Mouse (Mus musculus): ENCODE results near the gene Arpc1b.
"Not testable (repeated sequence)": the region's sequence is repeated elsewhere in the genome, so short reads cannot be mapped to it uniquely, and the experiment has no call there.

Gene Arpc1b

DNA sequence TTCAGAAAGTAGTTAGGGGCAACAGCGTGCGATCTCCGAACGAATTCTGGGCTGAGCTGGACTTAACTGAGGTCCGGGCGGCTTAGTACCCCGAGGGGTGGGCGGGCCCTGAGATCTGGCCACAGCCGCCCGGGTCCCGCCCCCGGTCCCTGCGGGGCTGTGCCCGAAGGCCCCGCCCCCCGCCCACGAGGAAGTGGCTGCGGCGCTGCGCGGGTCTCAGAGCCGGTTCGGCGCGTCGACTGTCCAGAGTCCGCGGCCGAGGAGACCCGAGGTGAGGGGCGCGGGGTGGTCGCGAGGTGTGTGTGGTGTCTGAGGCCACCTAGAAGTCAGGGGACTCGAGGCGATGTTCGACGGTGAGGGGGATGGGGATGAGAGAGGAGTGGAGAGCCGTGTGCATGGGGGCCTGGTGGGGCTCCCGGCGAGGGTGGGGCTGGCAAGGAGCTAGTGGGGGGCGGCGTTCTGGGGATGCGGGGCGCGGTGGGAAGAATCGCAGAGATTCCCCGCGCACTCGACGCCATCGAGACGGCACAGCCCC is at the start of gene Arpc1b:
Gene Arpc1b (plus strand): TSS at position 145 of the 535 bp plus-strand sequence.
- ATAC-seq (ENCODE audit: low TSS enrichment) = no peak

DNA sequence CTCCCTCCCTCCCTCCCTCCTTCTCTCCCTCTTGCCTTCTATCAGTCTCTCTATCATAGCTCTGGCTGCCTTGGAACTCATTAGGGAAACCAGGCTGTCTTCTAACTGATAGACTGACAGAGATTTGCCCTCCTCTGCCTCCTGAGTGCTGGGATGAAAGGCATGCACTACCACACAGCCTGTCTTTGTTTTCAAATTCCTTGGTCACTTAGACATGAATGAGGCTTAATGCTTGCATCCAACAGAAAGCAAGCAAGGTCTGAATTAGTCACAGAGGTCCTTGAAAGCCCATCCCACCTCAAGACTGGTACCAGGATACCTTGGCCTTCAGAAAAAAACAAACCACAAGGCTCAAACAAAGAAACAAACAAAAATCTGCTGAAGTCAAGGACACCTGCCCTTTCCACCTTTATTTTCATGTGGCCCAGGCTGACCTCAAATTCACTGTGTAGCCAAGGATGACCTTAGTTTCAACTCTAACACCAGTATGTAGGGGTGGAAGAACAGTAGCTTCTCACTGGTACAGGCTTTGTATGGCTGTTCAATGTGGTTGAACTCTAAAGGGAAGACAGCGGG is 49.2 kb upstream of the Arpc1b start:
- no peak for ATAC-seq (ENCODE audit: low TSS enrichment)

DNA sequence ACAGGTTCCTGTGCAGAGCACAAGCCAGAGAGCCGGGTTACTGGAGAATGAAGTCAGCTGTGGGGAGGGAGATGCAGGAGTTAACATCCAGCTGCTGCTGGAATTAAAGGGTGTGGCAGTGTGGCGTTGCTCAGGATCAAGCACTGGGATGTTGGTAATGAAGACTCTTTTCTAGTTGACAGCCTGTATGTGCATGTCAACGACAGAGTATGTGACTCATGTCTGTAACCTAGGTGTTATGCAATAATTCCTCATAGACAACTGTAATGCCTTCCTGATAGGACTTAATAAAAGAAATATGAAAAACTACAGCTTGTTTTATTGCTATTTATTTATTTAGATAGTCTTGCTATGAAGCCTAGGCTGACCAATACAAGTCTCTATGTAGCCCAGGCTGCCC is 45.2 kb upstream of the Arpc1b start:
- ATAC-seq (ENCODE audit: low TSS enrichment) = no peak

DNA sequence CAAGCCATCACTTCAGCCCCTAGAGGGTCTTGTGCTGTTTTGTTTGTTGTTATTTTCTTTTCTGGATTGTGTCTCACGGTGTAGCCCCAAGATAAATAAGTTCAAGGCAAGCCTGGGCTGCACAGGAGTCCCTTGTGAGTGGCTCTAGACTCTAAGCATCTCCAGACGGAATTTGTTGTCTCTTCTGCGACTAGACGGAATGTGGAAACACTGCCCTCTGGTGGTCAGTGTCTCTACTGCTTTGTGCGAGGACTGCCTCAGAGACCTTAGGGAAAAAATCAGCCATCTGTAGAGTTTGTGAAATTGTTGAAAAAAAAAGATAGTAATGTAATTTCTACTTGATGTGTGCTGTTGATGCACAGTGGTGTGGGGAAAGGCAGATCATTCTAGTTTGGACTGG is 44.3 kb upstream of the Arpc1b start:
- ATAC-seq (ENCODE audit: low TSS enrichment) = peak; percentile 87

DNA sequence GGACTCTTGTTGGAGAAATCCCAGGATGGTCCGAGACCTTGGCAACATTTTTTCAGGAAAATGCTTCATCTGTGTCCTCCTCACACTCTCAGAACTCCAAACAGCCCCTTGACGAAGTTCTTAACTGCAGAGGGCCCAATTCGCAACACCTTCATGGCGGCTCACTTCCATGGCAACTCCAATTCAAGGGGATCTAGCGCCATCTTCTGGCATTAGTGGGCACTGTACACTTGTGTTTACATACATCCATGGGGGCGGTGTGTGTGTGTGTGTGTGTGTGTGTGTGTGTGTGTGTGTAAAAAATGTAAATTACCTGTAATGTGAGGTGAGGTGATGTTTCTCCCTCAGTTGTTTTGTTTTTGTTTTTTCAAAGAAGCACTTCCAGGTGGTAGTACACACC is 42.7 kb upstream of the Arpc1b start:
- no peak for ATAC-seq (ENCODE audit: low TSS enrichment)

DNA sequence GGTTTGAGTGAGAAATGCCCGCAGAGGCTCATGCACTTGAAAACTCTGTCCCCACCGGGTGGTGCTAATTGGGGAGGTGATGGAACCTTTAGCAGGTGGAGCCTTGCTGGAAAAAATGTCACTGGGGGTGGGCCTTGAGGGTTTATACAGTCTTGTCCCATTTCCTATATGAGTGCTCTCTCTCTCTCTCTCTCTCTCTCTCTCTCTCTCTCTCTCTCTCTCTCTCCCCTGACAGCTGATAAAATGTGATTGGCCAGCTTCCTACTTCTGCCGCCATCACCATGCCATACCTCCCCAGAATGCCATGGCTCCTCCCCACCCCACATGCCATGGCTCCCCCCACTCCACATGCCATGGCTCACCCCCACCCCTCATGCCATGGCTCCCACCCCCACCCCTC is 38.9 kb upstream of the Arpc1b start:
- no peak for ATAC-seq (ENCODE audit: low TSS enrichment)

DNA sequence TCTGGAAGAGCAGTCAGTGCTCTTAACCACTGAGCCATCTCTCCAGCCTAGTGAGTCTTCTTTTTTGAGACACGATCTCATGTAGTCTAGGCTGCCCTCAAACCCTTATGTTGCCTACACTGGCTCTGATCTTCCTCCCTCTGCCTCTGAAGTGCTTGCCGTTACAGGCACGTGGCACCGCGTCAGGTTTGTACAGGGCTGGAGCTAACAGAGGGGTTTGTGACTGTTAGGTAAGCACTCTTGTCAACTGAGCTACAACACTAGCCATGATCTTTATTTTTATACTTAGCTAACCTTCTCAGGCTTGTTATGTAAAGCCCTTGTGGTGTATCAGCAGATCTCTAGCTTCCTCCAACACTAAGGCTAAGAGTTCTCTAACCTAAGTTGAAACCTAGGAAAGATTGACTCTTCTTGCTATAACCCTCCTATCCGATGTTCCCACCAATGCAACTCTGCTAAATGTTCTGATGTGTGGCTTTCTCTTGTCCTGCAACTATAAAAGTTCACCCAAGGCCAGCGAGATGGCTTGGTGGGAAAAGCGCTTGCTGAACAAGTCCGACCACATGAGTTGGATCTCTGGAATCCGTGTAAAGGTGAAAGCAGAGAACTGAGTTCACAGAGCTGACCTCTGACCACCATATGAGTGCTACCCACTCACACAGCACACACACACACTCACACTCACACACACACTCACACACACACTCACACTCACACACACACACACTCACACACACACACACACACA is 32.0 kb upstream of the Arpc1b start:
- no peak for ATAC-seq (ENCODE audit: low TSS enrichment)

DNA sequence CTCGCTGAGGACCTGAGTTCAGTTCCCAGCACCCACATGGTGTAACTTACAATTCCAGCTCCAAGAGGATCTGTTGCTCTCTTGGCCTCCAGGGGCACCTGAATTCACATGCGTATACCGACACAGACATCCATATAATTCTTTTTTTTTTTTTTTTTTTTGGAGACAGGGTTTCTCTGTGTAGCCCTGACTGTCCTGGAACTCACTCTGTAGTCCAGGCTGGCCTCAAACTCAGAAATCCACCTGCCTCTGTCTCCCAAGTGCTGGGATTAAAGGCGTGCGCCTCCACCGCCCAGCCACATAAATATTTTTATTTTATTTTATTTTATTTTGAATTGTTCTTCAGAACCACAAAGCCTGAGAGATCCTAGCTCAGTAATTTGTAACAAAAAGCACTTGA is 30.8 kb upstream of the Arpc1b start:
- not testable (repeated sequence) for ATAC-seq (ENCODE audit: low TSS enrichment)

DNA sequence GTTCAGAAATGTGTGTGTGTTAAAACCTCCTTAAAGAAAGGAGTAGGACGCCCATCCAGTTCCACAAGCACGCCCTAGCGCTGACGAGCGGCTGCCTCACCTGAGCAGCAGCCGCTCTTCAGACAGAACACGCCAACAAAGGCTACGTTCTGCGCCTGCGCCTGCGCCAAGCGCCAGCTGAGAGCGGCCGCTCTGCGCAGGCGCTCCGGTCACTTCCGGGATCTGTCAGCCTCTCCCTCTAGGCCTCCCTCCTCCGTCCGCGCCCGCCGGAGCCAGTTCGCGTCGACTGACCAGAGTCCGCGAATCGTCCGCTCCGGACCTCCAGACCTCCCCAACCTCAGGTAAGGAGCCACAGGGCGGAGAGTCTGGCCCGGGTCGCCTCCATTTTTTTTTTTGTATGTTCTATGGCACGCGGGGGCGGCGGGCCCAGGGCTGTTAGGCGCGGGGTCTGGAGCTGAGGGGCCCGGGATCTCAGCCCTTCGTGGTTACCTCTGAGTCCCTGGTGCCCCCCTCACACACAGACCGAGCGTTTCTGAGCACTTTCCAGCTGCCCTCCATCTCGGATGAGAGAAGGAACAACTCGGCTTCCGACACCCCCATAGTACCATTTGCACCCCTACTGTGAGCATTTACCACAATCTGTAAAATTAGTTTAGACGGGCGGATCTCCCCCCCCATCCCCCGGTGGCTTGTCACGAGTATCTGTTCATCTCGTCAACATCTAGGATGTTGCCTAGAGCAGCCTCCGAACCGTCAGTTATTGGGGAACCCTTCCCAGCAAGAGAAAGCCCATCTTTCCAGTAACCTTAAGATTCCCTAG is 30.2 kb upstream of the Arpc1b start, which contains the start of the genes Arpc1a and Kpna7:
Gene Arpc1a (plus strand): TSS at position 199 of the 820 bp plus-strand sequence.
Gene Kpna7 (minus strand): TSS at position 399 of the 820 bp plus-strand sequence.
- peak; percentile 98 for ATAC-seq (ENCODE audit: low TSS enrichment)

DNA sequence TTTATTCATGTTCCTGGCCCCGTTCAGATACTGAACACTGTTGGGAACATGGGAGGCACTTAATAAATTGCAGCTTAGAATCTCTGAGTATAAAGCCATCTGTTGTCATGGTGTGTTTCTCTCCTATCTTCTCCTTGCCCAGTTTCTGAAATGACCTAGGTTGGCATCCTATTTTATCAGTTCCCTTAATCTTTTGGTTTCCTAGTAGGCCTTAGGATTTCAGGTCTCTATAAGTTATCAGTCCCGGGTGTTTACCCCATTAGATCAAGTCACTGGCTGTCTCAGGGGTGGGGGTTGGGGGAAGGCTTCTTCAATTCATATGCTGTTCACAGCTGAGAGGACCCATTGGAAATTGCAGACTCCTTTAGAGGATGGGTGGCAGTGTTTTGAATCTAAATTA is 29.2 kb upstream of the Arpc1b start:
- ATAC-seq (ENCODE audit: low TSS enrichment) = no peak

DNA sequence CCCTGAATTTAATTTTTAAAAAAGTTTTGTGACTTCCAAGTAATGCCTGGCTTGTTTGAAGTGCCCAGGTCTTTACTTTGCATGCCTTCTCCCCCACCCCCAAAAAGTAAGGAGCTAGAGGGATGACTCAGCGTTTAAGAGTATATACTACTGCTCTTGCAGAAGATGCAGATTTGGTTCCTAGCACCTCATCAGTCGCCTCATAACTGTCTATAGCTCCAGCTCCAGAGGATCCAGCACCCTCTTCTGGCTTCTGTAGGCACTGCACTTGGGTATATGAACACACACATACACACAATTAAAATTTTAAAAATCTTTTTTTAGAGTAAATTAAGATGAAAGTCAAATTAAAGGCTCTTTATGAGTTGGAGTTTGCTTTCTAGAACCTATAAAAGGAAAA is 25.8 kb upstream of the Arpc1b start:
- ATAC-seq (ENCODE audit: low TSS enrichment) = no peak

DNA sequence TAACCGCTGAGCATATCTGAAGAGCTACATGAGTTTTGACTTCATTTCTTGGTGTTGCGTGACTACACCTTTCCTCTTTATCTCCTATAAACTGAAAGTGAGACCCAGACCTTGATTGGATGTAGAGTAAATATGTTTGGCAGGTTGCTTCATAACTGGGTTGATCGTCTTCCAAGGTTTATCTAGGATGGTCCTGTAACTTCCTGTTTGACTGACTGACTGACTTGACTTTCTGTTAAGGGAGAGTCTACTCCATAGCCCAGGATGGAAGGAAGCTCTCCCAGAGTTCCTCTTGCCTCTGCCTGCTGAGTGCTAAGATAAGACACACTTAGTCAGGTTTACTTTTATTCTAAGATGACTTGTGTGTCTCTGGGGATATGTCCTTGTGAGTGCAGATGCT is 24.1 kb upstream of the Arpc1b start:
- no peak for ATAC-seq (ENCODE audit: low TSS enrichment)

DNA sequence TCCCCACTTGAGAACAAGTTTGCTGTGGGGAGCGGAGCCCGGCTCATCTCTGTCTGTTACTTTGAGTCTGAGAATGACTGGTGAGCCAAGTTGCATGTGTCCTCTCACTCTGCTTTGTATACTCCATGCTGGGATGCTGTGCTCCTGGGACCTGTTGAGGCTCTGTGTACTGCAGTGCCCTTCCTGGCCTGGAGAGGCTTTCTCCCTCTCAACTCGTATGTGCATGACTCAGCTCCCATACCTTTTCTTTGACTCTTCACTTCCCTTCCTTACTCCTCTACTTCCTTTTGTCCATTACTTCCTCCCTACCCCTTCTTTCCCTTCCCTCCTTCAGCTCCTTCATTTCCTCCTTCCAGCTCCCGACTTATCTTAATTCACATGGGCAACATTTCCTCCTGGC is 17.8 kb upstream of the Arpc1b start:
- ATAC-seq (ENCODE audit: low TSS enrichment) = no peak

DNA sequence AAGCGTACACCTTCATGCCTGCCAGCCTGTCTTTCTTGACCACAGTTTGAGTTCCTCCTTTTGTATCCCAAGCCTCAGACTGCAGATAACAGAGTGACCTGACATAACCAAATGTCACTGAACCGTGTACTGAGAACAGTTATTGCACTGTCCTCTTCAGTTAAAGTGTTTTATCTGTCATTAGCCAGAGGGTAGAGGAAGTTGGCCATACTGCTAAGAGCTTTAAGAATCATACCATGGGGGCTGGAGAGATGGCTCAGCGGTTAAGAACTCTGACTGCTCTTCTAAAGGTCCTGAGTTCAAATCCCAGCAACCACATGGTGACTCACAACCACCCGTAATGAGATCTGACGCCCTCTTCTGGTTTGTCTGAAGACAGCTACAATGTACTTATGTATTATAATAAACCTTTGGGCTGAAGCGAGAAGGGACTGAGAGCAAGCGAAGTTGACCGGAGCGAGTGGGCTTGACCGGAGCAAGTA is 15.6 kb upstream of the Arpc1b start:
- no peak for ATAC-seq (ENCODE audit: low TSS enrichment)

DNA sequence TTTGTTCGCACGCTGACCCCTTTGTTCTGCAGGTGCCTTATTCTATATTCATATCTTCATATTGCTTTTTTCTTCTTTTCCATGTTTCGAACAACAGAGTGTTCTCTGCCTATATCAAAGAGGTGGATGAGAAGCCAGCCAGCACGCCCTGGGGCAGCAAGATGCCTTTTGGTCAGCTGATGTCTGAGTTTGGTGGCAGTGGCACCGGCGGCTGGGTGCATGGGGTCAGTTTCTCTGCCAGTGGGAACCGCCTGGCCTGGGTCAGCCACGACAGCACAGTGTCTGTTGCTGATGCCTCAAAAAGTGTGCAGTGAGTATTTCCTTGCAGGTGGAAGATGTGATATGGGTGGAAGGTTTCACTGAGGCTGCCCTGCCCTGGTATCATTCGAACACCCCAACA is 13.1 kb upstream of the Arpc1b start:
- ATAC-seq (ENCODE audit: low TSS enrichment) = no peak

DNA sequence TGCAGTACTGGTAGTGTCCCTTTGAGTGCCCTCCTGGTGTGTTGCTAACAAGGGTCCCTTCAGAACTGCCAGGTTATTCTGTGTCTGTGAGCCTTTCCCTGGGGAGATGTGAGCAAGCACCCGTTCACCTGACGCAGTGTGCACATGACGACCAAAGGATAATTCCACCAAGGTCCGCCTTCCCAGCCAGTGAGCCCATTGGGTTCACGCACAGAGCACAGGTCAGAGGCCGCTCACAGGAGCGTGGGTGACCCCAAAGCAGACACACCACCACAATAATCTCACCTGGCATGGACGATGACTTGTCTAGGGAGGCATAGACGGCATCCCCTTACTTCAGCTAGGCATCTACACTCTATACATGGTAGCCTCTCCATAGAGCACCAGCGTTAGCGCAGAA is 12.6 kb upstream of the Arpc1b start:
- ATAC-seq (ENCODE audit: low TSS enrichment) = not testable (repeated sequence)

DNA sequence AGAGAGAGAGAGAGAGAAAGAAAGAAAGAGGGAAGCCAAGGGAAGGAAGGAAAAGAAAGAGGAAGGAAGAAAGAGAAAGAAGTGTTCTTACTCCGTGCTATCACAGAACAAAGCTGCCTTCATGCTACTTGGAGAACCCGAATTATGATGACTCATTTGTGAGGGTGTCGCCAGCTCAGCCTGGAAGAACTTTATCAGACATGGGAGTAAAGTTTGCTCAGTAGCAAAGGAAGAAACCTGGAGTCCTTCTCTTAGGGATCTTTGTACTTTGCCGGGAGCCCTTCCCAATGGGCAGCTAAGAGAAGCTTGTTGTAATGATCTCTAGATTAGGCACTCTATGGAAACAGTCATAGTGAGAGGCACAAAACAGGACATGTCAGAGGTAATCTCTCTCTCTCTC is 11.3 kb upstream of the Arpc1b start:
- ATAC-seq (ENCODE audit: low TSS enrichment) = peak; percentile 44; the same call in 1 of the 2 replicates

DNA sequence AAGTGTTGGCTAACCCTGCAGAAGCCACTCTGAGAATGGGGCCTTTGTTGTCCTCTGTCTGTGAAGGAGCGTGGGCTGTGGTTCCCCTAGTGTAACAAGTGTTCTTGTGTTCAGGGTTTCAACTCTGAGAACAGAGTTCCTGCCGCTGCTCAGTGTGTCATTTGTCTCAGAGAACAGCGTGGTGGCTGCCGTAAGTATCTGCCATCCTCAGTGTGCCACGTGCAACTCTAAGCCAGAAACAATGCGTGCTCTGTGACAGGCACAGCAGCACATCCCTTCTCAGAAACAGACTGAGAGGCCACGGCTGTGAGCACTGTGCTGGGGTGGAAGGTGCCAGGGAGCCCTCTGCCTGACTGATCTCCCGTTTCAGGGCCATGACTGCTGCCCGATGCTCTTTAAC is 9.7 kb upstream of the Arpc1b start:
- peak; percentile 55 for ATAC-seq (ENCODE audit: low TSS enrichment)

DNA sequence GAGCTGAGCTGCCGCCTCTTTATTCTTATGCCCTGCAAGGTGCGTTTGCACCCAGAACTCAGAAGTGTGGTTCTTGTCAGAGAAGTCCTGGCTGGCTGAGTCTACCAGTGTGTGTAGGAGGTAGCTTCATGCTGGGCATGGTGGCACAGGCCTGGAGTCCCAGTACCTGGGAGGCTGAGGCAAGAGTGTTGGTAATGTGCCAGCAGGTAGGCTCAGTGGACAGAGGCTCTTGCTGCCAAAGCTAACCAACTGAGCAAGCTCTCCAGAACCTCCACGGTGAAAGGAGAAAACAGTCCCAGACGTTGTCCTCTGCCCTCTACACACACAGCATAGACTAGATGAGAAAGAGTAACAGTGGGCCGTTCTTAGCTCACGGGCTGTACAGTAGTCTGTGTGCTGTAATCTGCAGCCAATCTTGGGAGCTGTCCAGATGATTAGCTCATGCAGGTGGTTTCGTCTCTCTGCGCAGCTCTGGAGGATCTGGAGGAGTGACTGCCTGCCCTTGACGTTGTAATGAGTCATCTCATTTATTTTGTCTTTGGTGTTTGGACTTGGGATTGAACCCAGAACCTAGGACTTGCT is 8.2 kb upstream of the Arpc1b start:
- no peak; the same call in 1 of the 2 replicates for ATAC-seq (ENCODE audit: low TSS enrichment)

DNA sequence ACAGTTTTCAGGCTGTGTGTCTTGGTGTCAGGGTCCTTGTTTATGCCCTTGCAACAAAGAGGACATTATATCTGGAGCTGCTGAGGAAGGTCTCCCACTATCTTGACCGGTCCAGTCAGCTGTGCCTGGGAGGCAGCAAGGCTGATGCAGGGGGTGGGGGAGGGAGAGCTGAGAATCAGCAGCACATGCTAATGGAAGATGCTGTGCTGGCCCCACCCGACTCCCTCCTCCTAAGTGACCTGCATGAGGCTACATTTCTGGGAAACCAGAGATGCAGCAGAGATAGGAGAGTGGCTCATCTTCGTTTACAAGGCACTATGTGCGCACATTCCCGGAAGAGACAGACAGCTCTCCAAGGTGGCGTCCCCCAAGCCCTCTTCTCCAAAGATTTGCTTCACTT is 3.6 kb upstream of the Arpc1b start:
- no peak for ATAC-seq (ENCODE audit: low TSS enrichment)

DNA sequence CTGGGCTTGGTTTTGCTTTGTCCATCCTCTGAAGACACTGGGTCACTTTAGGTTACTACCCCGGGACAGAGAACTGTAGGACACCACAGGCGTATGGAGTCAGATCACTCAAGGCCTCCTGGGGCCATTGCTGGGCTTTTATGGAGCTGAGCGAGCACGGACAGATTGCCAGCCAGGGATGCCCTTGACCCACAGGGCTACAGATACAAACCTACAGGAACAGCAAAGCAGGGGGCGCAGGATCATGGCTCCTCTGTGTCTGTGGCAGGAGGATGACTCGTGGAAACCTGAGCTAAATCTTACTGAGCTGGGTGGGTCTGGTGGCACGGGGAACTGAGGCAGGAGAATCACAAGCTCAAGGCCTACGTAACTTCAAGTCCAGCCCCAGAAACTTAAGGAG is 1.4 kb upstream of the Arpc1b start:
- ATAC-seq (ENCODE audit: low TSS enrichment) = no peak

DNA sequence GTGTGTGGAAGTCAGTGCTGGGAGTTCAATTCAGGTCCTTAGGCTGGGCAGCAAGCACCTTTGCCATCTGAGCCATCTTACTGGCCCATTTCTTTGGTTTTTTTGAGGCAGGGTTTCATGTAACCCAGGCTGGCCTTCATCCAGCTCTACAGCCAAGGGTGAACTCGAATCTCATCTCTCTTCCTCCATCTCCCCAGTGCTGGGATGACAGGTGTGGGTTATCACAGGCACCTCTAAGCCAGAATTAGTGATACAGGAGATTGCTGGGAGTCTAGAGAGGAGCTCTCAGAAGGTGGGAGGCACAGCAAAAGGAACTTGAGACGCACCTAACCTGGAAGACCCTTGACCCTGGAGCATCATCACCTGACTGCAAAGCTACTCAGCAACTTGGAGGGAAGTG is 599 bp upstream of the Arpc1b start:
- ATAC-seq (ENCODE audit: low TSS enrichment) = no peak
